12 mouse cellular contexts compared by ENCODE assay signal in the genomic region with DNA sequence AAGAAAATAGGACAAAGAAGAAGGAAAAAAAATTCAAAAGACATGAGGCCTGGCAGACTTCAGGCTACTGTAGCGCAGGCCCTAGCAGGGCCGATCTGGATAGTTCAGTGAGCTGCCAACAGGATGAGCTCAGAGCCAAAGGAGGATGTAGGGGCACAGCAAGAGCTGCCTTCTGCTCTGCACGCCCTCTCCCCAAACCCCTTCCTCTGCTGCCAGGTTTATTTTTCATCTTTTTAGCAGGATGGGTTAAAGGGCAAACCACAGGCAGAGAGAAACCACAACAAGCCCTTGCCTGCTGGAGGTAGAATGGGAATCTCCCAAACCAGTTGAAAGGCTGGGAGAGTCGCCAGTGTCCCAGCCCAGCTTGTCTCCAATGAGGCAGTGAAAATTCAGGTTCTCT. TPM values are rescaled to one million over a fixed set of nuclear protein-coding genes. Genes with fewer than 3 reads are reported as not detected.
A peak's percentile ranks its signal among the peaks of the same experiment; 100 is the strongest.
DNase-seq lines count a peak whose midpoint lies in the region; ATAC-seq and TF ChIP-seq lines count a peak whose summit lies in the region.
"Had no signal": no experiment of that assay in that cellular context is flagged by ENCODE, and none has a peak within 500 bp of the region (broad histone marks: within the 10 kb centered on the region; RNA-seq: fewer than 3 reads in every experiment).

No protein-coding gene starts in this region.

- no peak overlapping the region for H3K9ac ChIP-seq in hindbrain, postnatal 0 days (replicated peaks; ENCODE audit: low read length)
- H3K9ac ChIP-seq in hindbrain, embryonic 11.5 days (ENCODE audit: low read depth, low read length) = no peak overlapping the region
- H3K9ac ChIP-seq: limb, embryonic 12.5 days; liver, embryonic 15.5 days had no signal

- peak; percentile 64 for DNase-seq in hindbrain, postnatal 0 days (ENCODE audit: low spot score)
- no peak for DNase-seq in hindbrain, embryonic 11.5 days (ENCODE audit: low spot score)
- DNase-seq in brain, adult 2 months (ENCODE audit: low read depth, low spot score) = peak; percentile 97
- peak; percentile 89 to 92 for DNase-seq in cerebellum, postnatal 10 days
- DNase-seq in urinary bladder, postnatal 25 days (ENCODE audit: low spot score) = no peak
- no peak for DNase-seq in urinary bladder, adult 2 months (ENCODE audit: low spot score)
- DNase-seq: retina, postnatal 1 day had no signal

- H3K36me3 ChIP-seq in hindbrain, postnatal 0 days (ENCODE audit: insufficient read depth, low read length) = no peaks in the 10 kb centered on the region
- H3K36me3 ChIP-seq in hindbrain, embryonic 11.5 days (ENCODE audit: control insufficient read depth, insufficient read depth, low read length) = no peaks in the 10 kb centered on the region
- H3K36me3 ChIP-seq: liver, embryonic 15.5 days had no signal

- H3K4me2 ChIP-seq in hindbrain, postnatal 0 days (ENCODE audit: low read depth, low read length) = no peak overlapping the region
- no peak overlapping the region for H3K4me2 ChIP-seq in hindbrain, embryonic 11.5 days (replicated peaks; ENCODE audit: low read depth, low read length)
- H3K4me2 ChIP-seq: limb, embryonic 12.5 days; liver, embryonic 15.5 days had no signal

- no peaks in the 10 kb centered on the region for H3K4me1 ChIP-seq in hindbrain, postnatal 0 days (ENCODE audit: insufficient read depth, low read length)
- H3K4me1 ChIP-seq in hindbrain, embryonic 11.5 days (replicated peaks; ENCODE audit: control insufficient read depth, insufficient read depth, low read length) = no peaks in the 10 kb centered on the region
- H3K4me1 ChIP-seq: liver, embryonic 15.5 days had no signal

- WGBS in hindbrain, postnatal 0 days = 44% methylated on average over 4 of the region's 4 CpGs
- 76% methylated on average over 4 of the region's 4 CpGs for WGBS in hindbrain, embryonic 11.5 days

- H3K4me3 ChIP-seq in hindbrain, postnatal 0 days (ENCODE audit: low read length) = no peak overlapping the region
- no peak overlapping the region for H3K4me3 ChIP-seq in hindbrain, embryonic 11.5 days (ENCODE audit: low read depth, low read length)
- H3K4me3 ChIP-seq: erythroblast, embryonic 14.5 days; limb, embryonic 12.5 days; liver, embryonic 15.5 days had no signal

- peak; percentile 72; the same call in 1 of the 2 replicates for ATAC-seq in hindbrain, postnatal 0 days
- ATAC-seq in hindbrain, embryonic 11.5 days (ENCODE audit: low FRiP score) = no peak
- ATAC-seq in CD4-positive, CD25-positive, alpha-beta regulatory T cell, adult 4 months = peak; percentile 34

- H3K9me3 ChIP-seq in hindbrain, postnatal 0 days (ENCODE audit: low read length) = no peaks in the 10 kb centered on the region
- H3K9me3 ChIP-seq in hindbrain, embryonic 11.5 days (ENCODE audit: control insufficient read depth, low read length) = no peaks in the 10 kb centered on the region
- H3K9me3 ChIP-seq: limb, embryonic 12.5 days; liver, embryonic 15.5 days had no signal

- H3K27ac ChIP-seq in hindbrain, postnatal 0 days = no peak overlapping the region
- H3K27ac ChIP-seq in hindbrain, embryonic 11.5 days (ENCODE audit: low read depth, low read length) = no peak overlapping the region
- H3K27ac ChIP-seq: kidney, postnatal 0 days; limb, embryonic 12.5 days; liver, embryonic 15.5 days had no signal

- no peak for TF ChIP-seq CTCF in hindbrain, postnatal 0 days (IDR thresholded peaks at IDR 0.05; ENCODE audit: low read depth)

- no peaks in the 10 kb centered on the region for H3K27me3 ChIP-seq in hindbrain, postnatal 0 days (ENCODE audit: insufficient read depth, low read length)
- H3K27me3 ChIP-seq in hindbrain, embryonic 11.5 days (ENCODE audit: control insufficient read depth, insufficient read depth, low read length) = no peaks in the 10 kb centered on the region
- H3K27me3 ChIP-seq: liver, embryonic 15.5 days had no signal

RNA-seq across cellular contexts. Expression of a gene that starts 10.2 kb away (rescaled TPM):
- total RNA-seq in hindbrain, postnatal 0 days (2014; rRNA removed) = 21.7 and 21.8 TPM in 2 replicates
- polyA plus RNA-seq in hindbrain, postnatal 0 days (2015; fragmentation: Nextera tagmentation; extraction: Ambion mirVana) = 4.6 and 4.8 TPM in 2 replicates
- 7.5 and 9.6 TPM in 2 replicates for polyA plus RNA-seq in hindbrain, embryonic 11.5 days (2014; fragmentation: Nextera tagmentation; extraction: Ambion mirVana)
- polyA plus RNA-seq in CD4-positive, CD25-positive, alpha-beta regulatory T cell, adult 4 months (2017; shearing (Covaris generic)) = 1 to 10 TPM; 4.4 to 7.8 TPM
- polyA plus RNA-seq in urinary bladder, adult 2 months (2012; rRNA removed) = 42.5 and 61.3 TPM in 2 replicates

RNA-seq across cellular contexts. Expression of a gene that starts 51.7 kb away (rescaled TPM):
- total RNA-seq in hindbrain, postnatal 0 days (2014; rRNA removed) = 4.8 and 5.1 TPM in 2 replicates
- polyA plus RNA-seq in hindbrain, postnatal 0 days (2015; fragmentation: Nextera tagmentation; extraction: Ambion mirVana) = 3.8 and 4.7 TPM in 2 replicates
- polyA plus RNA-seq in hindbrain, embryonic 11.5 days (2014; fragmentation: Nextera tagmentation; extraction: Ambion mirVana) = 1.2 and 2.1 TPM in 2 replicates
- 1 to 10 TPM in 1 of 2 experiments, under 1 TPM in 1; 0.91 to 1.3 TPM for polyA plus RNA-seq in CD4-positive, CD25-positive, alpha-beta regulatory T cell, adult 4 months (2017; shearing (Covaris generic))
- polyA plus RNA-seq in urinary bladder, adult 2 months (2012; rRNA removed) = 2.5 and 2.7 TPM in 2 replicates
- polyA plus RNA-seq: erythroblast, embryonic 14.5 days had no signal

Comparison
In these comparisons a context has a peak if more than half of its experiments do, and no peak if none do; other contexts are left out.
1. DNase-seq: peak in hindbrain, postnatal 0 days (single experiment), brain, adult 2 months (single experiment) and cerebellum, postnatal 10 days (2 of 2); none in hindbrain, embryonic 11.5 days (single experiment), urinary bladder, postnatal 25 days (single experiment) and urinary bladder, adult 2 months (single experiment).